Mouse (Mus musculus) thymus, postnatal 36 days (tissue): ENCODE measurements around the gene Tenm4.

ENCODE experiments used
- DNase-seq, 2 experiments: peaks; one replicate each; pipeline ENCODE4 v3.0.0; 2022; ENCODE audit warnings: mixed read lengths in 2 of 2

The Tenm4 gene

GRCm38 (mm10) chr7:96879593-96879992 lies 708.5 kb downstream of the Tenm4 start:
- DNase-seq, result no peak

GRCm38 (mm10) chr7:96880221-96880944 lies 709.3 kb downstream of the Tenm4 start:
- DNase-seq, result no peak

- DNase-seq, result no peak
Measured at GRCm38 (mm10) chr7:96883297-96883696, 712.3 kb downstream of the Tenm4 start.

GRCm38 (mm10) chr7:96887088-96887654 lies 716.1 kb downstream of the Tenm4 start:
- DNase-seq, result no peak

GRCm38 (mm10) chr7:96889061-96890034 lies 718.3 kb downstream of the Tenm4 start:
- DNase-seq, result no peak

- DNase-seq, result no peak
Measured at GRCm38 (mm10) chr7:96890035-96890621, 719.1 kb downstream of the Tenm4 start.

GRCm38 (mm10) chr7:96890987-96891386 lies 719.9 kb downstream of the Tenm4 start:
- no peak for DNase-seq

GRCm38 (mm10) chr7:96899036-96899569 lies 728.1 kb downstream of the Tenm4 start:
- DNase-seq, result no peak

GRCm38 (mm10) chr7:96902183-96902582 lies 731.1 kb downstream of the Tenm4 start:
- DNase-seq, result no peak

- DNase-seq, result no peak
Measured at GRCm38 (mm10) chr7:96903088-96903985, 732.3 kb downstream of the Tenm4 start.

GRCm38 (mm10) chr7:96904442-96904841 lies 733.4 kb downstream of the Tenm4 start:
- DNase-seq, result no peak

- DNase-seq, result no peak
Measured at GRCm38 (mm10) chr7:96904936-96905335, 733.9 kb downstream of the Tenm4 start.

GRCm38 (mm10) chr7:96905422-96905821 lies 734.4 kb downstream of the Tenm4 start:
- DNase-seq, result no peak

GRCm38 (mm10) chr7:96906216-96906615 lies 735.2 kb downstream of the Tenm4 start:
- no peak for DNase-seq

- no peak for DNase-seq
Measured at GRCm38 (mm10) chr7:96907971-96908680, 737.1 kb downstream of the Tenm4 start.

GRCm38 (mm10) chr7:96909856-96910255 lies 738.8 kb downstream of the Tenm4 start:
- no peak for DNase-seq

GRCm38 (mm10) chr7:96910310-96910960 lies 739.4 kb downstream of the Tenm4 start:
- no peak for DNase-seq

- peak; percentile 67 to 75 for DNase-seq
Measured at GRCm38 (mm10) chr7:96914031-96914430, 743.0 kb downstream of the Tenm4 start.

- DNase-seq, result peak; percentile 12 to 13
Measured at GRCm38 (mm10) chr7:96915452-96916105, 744.5 kb downstream of the Tenm4 start.
